Mouse (Mus musculus): ENCODE measurements around the gene Zscan20. TPM values are rescaled to one million over a fixed set of nuclear protein-coding genes. Genes with fewer than 3 reads are reported as not detected.

Zscan20 gene
- polyA plus RNA-seq (2016; fragmentation: Nextera tagmentation; extraction: Ambion mirVana): 7.0 and 7.5 TPM in 2 replicates

GRCm38 (mm10) chr4:128609925-128610402 is at the start of gene Zscan20:
Gene Zscan20 (minus strand): TSS chr4:128610098.
- under 1% methylated on average over 24 of the region's 24 CpGs for WGBS
- Histone ChIP-seq H3K27ac (peak within 1 kb of the TSS; percentile 92), H3K9me3 (replicated peaks) (no peaks in the 10 kb centered on the region), H3K36me3 (peaks cover 20% of the 10 kb centered on the region), H3K4me3 (peak within 1 kb of the TSS; percentile 84), H3K4me1 (peaks cover 18% of the 10 kb centered on the region), H3K27me3 (ENCODE audit: low read depth, poor library complexity, severe bottlenecking) (no peaks in the 10 kb centered on the region)
- DNase-seq (ENCODE audit: low spot score): peak; percentile 94

GRCm38 (mm10) chr4:128655446-128655845 is 45.5 kb upstream of the Zscan20 start:
- Histone ChIP-seq H3K27ac (peak overlapping the region; percentile 89), H3K9me3 (replicated peaks) (no peaks in the 10 kb centered on the region), H3K27me3 (ENCODE audit: low read depth, poor library complexity, severe bottlenecking) (no peaks in the 10 kb centered on the region), H3K36me3 (no peaks in the 10 kb centered on the region), H3K4me3 (peak overlapping the region; percentile 84), H3K4me1 (peaks cover 88% of the 10 kb centered on the region)
- WGBS: under 1% methylated on average over 12 of the region's 12 CpGs
- no peak for DNase-seq (ENCODE audit: low spot score)

- Histone ChIP-seq H3K9me3 (replicated peaks) (no peaks in the 10 kb centered on the region), H3K27ac (peak within 1 kb of the TSS; percentile 89), H3K4me3 (peak within 1 kb of the TSS; percentile 84), H3K4me1 (peaks cover 92% of the 10 kb centered on the region), H3K27me3 (ENCODE audit: low read depth, poor library complexity, severe bottlenecking) (no peaks in the 10 kb centered on the region), H3K36me3 (no peaks in the 10 kb centered on the region)
- WGBS: under 1% methylated on average over 85 of the region's 85 CpGs
- peak; percentile 96 for DNase-seq (ENCODE audit: low spot score)
Observed at GRCm38 (mm10) chr4:128654505-128655381, 44.8 kb upstream of the Zscan20 start, which contains the start of gene Phc2. Gene Phc2 (plus strand): TSS chr4:128654702.

GRCm38 (mm10) chr4:128652584-128653298 is 42.8 kb upstream of the Zscan20 start:
- DNase-seq (ENCODE audit: low spot score): no peak
- Histone ChIP-seq H3K4me1 (peaks cover 99% of the 10 kb centered on the region), H3K27me3 (ENCODE audit: low read depth, poor library complexity, severe bottlenecking) (no peaks in the 10 kb centered on the region), H3K27ac (peak overlapping the region; percentile 25), H3K36me3 (no peaks in the 10 kb centered on the region), H3K9me3 (replicated peaks) (no peaks in the 10 kb centered on the region), H3K4me3 (no peak overlapping the region)
- 4% methylated on average over 5 of the region's 5 CpGs for WGBS

- H3K4me1 ChIP-seq: peaks cover 99% of the 10 kb centered on the region
- H3K36me3 ChIP-seq: no peaks in the 10 kb centered on the region
- H3K27me3 ChIP-seq (ENCODE audit: low read depth, poor library complexity, severe bottlenecking): no peaks in the 10 kb centered on the region
- WGBS: 78% methylated on average over 3 of the region's 3 CpGs
- H3K27ac ChIP-seq: peak overlapping the region; percentile 25; the same call in 1 of the 2 replicates
- no peak for DNase-seq (ENCODE audit: low spot score)
- H3K9me3 ChIP-seq (replicated peaks): no peaks in the 10 kb centered on the region
- no peak overlapping the region for H3K4me3 ChIP-seq
Observed at GRCm38 (mm10) chr4:128651530-128651929, 41.6 kb upstream of the Zscan20 start.

- Histone ChIP-seq H3K27ac (no peak overlapping the region), H3K4me1 (peaks cover 96% of the 10 kb centered on the region), H3K36me3 (no peaks in the 10 kb centered on the region), H3K9me3 (replicated peaks) (no peaks in the 10 kb centered on the region), H3K27me3 (ENCODE audit: low read depth, poor library complexity, severe bottlenecking) (no peaks in the 10 kb centered on the region), H3K4me3 (no peak overlapping the region)
- no peak for DNase-seq (ENCODE audit: low spot score)
- 28% methylated on average over 8 of the region's 8 CpGs for WGBS
Observed at GRCm38 (mm10) chr4:128648567-128649255, 38.8 kb upstream of the Zscan20 start.

- Histone ChIP-seq H3K4me1 (peaks cover 96% of the 10 kb centered on the region), H3K9me3 (replicated peaks) (no peaks in the 10 kb centered on the region), H3K27me3 (ENCODE audit: low read depth, poor library complexity, severe bottlenecking) (no peaks in the 10 kb centered on the region), H3K4me3 (no peak overlapping the region), H3K36me3 (no peaks in the 10 kb centered on the region), H3K27ac (peak overlapping the region; percentile 56)
- DNase-seq (ENCODE audit: low spot score): no peak
- 19% methylated on average over 7 of the region's 7 CpGs for WGBS
Observed at GRCm38 (mm10) chr4:128646762-128647161, 36.9 kb upstream of the Zscan20 start.

GRCm38 (mm10) chr4:128645896-128646295 is 36.0 kb upstream of the Zscan20 start:
- peaks cover 96% of the 10 kb centered on the region for H3K4me1 ChIP-seq
- DNase-seq (ENCODE audit: low spot score): no peak

GRCm38 (mm10) chr4:128641766-128642717 is 32.1 kb upstream of the Zscan20 start:
- Histone ChIP-seq H3K27me3 (ENCODE audit: low read depth, poor library complexity, severe bottlenecking) (no peaks in the 10 kb centered on the region), H3K4me1 (peaks cover 91% of the 10 kb centered on the region), H3K4me3 (0 out of 2 replicates have a peak overlapping the region, but pooled peaks have one; percentile 1), H3K9me3 (replicated peaks) (no peaks in the 10 kb centered on the region), H3K27ac (peak overlapping the region; percentile 81), H3K36me3 (no peaks in the 10 kb centered on the region)
- DNase-seq (ENCODE audit: low spot score): peak; percentile 73
- WGBS: 13% methylated on average over 23 of the region's 23 CpGs

More at GRCm38 (mm10) chr4:128645896-128646295, 36.0 kb upstream of the Zscan20 start:
- no peak overlapping the region for H3K4me3 ChIP-seq
- no peaks in the 10 kb centered on the region for H3K27me3 ChIP-seq (ENCODE audit: low read depth, poor library complexity, severe bottlenecking)
- peak overlapping the region; percentile 50 for H3K27ac ChIP-seq
- WGBS: 39% methylated on average over 6 of the region's 6 CpGs
- no peaks in the 10 kb centered on the region for H3K9me3 ChIP-seq (replicated peaks)
- no peaks in the 10 kb centered on the region for H3K36me3 ChIP-seq

- Histone ChIP-seq H3K4me3 (no peak overlapping the region), H3K4me1 (peaks cover 82% of the 10 kb centered on the region), H3K36me3 (no peaks in the 10 kb centered on the region), H3K27me3 (ENCODE audit: low read depth, poor library complexity, severe bottlenecking) (no peaks in the 10 kb centered on the region), H3K9me3 (replicated peaks) (no peaks in the 10 kb centered on the region), H3K27ac (peak overlapping the region; percentile 81; the same call in 1 of the 2 replicates)
- WGBS: 90% methylated on average over 18 of the region's 18 CpGs
- DNase-seq (ENCODE audit: low spot score): no peak
Observed at GRCm38 (mm10) chr4:128638265-128638923, 28.5 kb upstream of the Zscan20 start.

- Histone ChIP-seq H3K4me3 (no peak overlapping the region), H3K36me3 (no peaks in the 10 kb centered on the region), H3K9me3 (replicated peaks) (no peaks in the 10 kb centered on the region), H3K4me1 (peaks cover 70% of the 10 kb centered on the region), H3K27ac (peak overlapping the region; percentile 81), H3K27me3 (ENCODE audit: low read depth, poor library complexity, severe bottlenecking) (no peaks in the 10 kb centered on the region)
- no peak for DNase-seq (ENCODE audit: low spot score)
- WGBS: 31% methylated on average over 11 of the region's 11 CpGs
Observed at GRCm38 (mm10) chr4:128637250-128637649, 27.4 kb upstream of the Zscan20 start.

Data from limb, embryonic 10.5 days (tissue).